Mouse (Mus musculus): ENCODE measurements around the gene Ccdc28a. TPM values are rescaled to one million over a fixed set of nuclear protein-coding genes. Genes with fewer than 3 reads are reported as not detected.

The Ccdc28a gene
- polyA plus RNA-seq, 1 experiment from 2014 or later: 10.9 TPM

DNA sequence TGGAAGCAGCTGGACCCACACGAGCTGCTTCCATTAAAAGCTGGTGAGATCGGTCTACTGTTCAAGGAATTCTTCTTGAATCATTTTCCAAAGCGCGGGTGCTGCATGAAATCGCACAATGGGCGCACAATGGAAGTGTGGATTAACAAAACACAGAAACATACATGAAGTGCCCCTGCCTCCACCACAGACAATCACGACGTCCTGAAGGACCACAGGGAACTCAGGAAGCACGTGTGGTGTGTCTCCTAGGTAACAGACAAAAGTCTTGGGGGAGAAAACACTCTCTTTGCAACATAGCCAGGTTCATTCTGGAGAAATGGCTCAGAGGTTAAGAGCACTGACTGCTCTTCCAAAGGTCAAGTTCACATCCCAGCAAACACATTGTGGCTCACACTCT, 34.1 kb downstream of the Ccdc28a start:
- no peak overlapping the region for H3K4me3 ChIP-seq (ENCODE audit: low read length)
- H3K27me3 ChIP-seq (ENCODE audit: control insufficient read depth, insufficient read depth, low read length): no peaks in the 10 kb centered on the region
- H3K27ac ChIP-seq (ENCODE audit: low read length): no peak overlapping the region
- WGBS: 76% methylated on average over 9 of the region's 9 CpGs
- 0 out of 2 replicates have a peak, but pooled peaks cover 2% of the 10 kb centered on the region for H3K4me1 ChIP-seq (ENCODE audit: control insufficient read depth, insufficient read depth, low read length)
- H3K9ac ChIP-seq (ENCODE audit: low read length): no peak overlapping the region
- H3K4me2 ChIP-seq (ENCODE audit: low read depth, low read length): no peak overlapping the region
- no peak for ATAC-seq (replicated peaks; ENCODE audit: extremely low read depth, insufficient read depth, low FRiP score)
- no peaks in the 10 kb centered on the region for H3K9me3 ChIP-seq (replicated peaks; ENCODE audit: control insufficient read depth, low read length)
- no peaks in the 10 kb centered on the region for H3K36me3 ChIP-seq (ENCODE audit: control insufficient read depth, insufficient read depth)

DNA sequence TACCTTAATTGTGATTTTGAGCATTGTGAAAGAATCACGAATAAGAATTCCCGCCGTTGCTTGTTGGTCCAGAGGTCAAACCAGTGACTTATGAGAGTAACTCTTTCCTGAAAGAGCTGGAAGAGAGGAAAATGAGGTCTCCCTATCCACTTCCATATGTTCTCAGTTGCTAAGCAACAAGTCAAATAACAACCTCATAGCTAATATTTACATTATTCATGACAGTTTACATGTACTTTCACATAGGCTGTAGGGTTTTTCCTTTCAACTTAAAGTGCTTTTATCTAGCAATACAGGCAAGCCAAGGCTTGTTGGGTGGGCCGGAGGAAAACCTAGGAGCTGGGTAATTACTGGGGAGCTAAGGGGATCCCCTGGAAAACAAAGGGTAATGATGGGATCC, 34.9 kb downstream of the Ccdc28a start:
- H3K9me3 ChIP-seq (replicated peaks; ENCODE audit: control insufficient read depth, low read length): no peaks in the 10 kb centered on the region
- no peak overlapping the region for H3K4me2 ChIP-seq (ENCODE audit: low read depth, low read length)
- H3K27me3 ChIP-seq (ENCODE audit: control insufficient read depth, insufficient read depth, low read length): no peaks in the 10 kb centered on the region
- 71% methylated on average over 4 of the region's 4 CpGs for WGBS
- H3K4me3 ChIP-seq (ENCODE audit: low read length): no peak overlapping the region
- H3K4me1 ChIP-seq (ENCODE audit: control insufficient read depth, insufficient read depth, low read length): 0 out of 2 replicates have a peak, but pooled peaks cover 2% of the 10 kb centered on the region
- no peak overlapping the region for H3K27ac ChIP-seq (ENCODE audit: low read length)
- H3K36me3 ChIP-seq (ENCODE audit: control insufficient read depth, insufficient read depth): no peaks in the 10 kb centered on the region
- ATAC-seq (replicated peaks; ENCODE audit: extremely low read depth, insufficient read depth, low FRiP score): no peak
- no peak overlapping the region for H3K9ac ChIP-seq (ENCODE audit: low read length)

DNA sequence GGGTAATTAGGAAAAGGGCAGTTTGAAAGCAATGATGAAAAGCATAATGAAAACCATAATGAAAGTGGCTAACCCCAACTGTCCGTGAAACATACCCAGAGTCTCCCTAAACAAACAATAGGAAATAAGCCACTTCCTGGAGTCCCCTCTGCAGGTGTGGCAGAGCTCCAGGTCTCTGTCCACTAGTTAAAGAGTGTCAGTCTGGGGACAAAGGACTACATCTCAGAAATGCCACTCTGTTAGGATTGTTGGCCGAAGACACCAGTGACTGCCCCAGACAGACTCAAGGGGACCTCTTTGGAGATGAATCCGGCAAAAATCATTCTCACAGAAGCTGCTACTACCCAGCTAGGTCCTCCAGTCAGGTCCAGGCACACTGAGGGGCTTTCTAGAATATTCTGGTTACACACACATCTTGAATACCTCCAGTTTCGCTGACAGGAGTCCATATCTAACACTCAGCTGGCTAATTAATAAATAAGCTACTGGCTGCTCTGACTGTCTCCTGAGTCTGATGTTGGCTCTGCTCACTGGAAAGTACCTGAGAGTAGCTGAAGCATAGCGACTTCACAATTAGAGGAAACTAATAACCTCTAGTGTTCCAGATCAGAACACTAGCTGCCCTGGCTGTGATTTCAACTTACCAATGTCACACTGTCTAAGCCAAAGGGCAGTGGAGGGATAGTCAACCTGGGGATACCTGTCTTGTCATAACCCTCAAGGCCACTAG, 36.3 kb downstream of the Ccdc28a start:
- H3K36me3 ChIP-seq (ENCODE audit: control insufficient read depth, insufficient read depth): no peaks in the 10 kb centered on the region
- no peaks in the 10 kb centered on the region for H3K27me3 ChIP-seq (ENCODE audit: control insufficient read depth, insufficient read depth, low read length)
- no peak for ATAC-seq (replicated peaks; ENCODE audit: extremely low read depth, insufficient read depth, low FRiP score)
- no peak overlapping the region for H3K4me2 ChIP-seq (ENCODE audit: low read depth, low read length)
- H3K27ac ChIP-seq (ENCODE audit: low read length): no peak overlapping the region
- H3K4me1 ChIP-seq (ENCODE audit: control insufficient read depth, insufficient read depth, low read length): 0 out of 2 replicates have a peak, but pooled peaks cover 2% of the 10 kb centered on the region
- WGBS: 73% methylated on average over 5 of the region's 5 CpGs
- H3K9me3 ChIP-seq (replicated peaks; ENCODE audit: control insufficient read depth, low read length): no peaks in the 10 kb centered on the region
- H3K4me3 ChIP-seq (ENCODE audit: low read length): no peak overlapping the region
- H3K9ac ChIP-seq (ENCODE audit: low read length): no peak overlapping the region

DNA sequence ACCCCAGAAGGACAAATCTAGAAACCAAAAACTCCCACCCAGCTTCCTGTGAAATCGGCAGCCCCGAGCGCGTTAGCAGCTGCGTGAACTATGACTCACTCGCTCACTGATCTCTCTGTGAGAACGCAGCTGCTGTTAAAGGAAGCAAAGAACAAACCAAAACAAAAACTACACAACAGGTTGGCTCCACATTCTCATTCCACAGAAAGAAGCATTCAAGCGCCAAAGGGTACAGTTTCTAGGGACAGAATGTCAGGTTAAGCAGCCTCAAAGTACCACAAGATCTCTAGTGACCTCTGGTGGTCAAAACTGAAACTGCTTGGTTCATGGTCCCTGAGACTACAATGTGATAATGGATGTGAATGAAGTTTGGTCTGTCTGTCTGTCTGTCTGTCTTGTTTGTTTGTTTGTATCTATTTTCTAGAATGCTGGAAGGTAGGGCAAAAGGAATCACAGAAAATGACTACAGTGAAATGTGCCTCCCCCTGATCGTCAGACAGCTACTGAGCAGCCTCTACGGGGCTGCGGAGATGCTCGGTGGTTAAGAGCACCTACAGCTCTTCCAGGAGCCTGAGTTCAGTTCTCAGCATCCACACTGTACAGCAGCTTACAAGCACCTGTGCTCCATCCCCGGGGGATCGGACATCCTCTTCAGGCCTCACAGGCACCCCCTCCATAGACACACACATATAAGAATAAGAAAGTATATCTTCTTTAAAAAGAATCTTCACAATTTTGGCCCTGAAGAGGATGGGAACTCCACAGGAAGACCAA, 37.4 kb downstream of the Ccdc28a start:
- Histone ChIP-seq H3K4me1 (ENCODE audit: control insufficient read depth, insufficient read depth, low read length) (0 out of 2 replicates have a peak, but pooled peaks cover 2% of the 10 kb centered on the region), H3K9me3 (replicated peaks; ENCODE audit: control insufficient read depth, low read length) (no peaks in the 10 kb centered on the region), H3K27ac (ENCODE audit: low read length) (no peak overlapping the region), H3K27me3 (ENCODE audit: control insufficient read depth, insufficient read depth, low read length) (no peaks in the 10 kb centered on the region), H3K4me2 (ENCODE audit: low read depth, low read length) (peak overlapping the region; percentile 62), H3K9ac (ENCODE audit: low read length) (peak overlapping the region; percentile 48), H3K4me3 (ENCODE audit: low read length) (peak overlapping the region; percentile 42), H3K36me3 (ENCODE audit: control insufficient read depth, insufficient read depth) (no peaks in the 10 kb centered on the region)
- no peak for ATAC-seq (replicated peaks; ENCODE audit: extremely low read depth, insufficient read depth, low FRiP score)
- 40% methylated on average over 14 of the region's 14 CpGs for WGBS

DNA sequence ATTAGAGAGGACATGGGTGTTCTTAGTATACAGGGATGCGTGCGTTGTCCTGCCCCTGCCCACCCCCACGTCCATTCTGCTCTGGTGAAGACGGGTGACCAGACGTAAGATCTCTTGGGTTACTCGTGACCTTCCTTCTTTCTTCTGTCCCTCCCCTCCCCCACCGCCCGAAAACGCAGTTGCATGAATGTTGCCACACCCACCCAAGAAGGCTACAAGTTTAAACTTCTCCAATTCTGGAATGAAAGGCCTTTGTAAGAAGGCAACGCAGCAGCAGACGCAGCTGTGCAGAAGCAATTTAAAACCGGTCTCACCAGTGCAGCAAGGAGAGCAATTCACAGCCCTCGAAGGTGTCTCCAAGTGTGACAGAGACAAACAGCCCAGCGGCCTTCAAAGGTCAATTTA, 40.1 kb downstream of the Ccdc28a start:
- no peak for ATAC-seq (replicated peaks; ENCODE audit: extremely low read depth, insufficient read depth, low FRiP score)
- no peak overlapping the region for H3K4me2 ChIP-seq (ENCODE audit: low read depth, low read length)
- H3K36me3 ChIP-seq (ENCODE audit: control insufficient read depth, insufficient read depth): no peaks in the 10 kb centered on the region
- peaks cover 9% of the 10 kb centered on the region for H3K4me1 ChIP-seq (ENCODE audit: control insufficient read depth, insufficient read depth, low read length)
- WGBS: 58% methylated on average over 14 of the region's 14 CpGs
- H3K27ac ChIP-seq (ENCODE audit: low read length): 0 out of 2 replicates have a peak overlapping the region, but pooled peaks have one; percentile 26
- H3K27me3 ChIP-seq (ENCODE audit: control insufficient read depth, insufficient read depth, low read length): no peaks in the 10 kb centered on the region
- H3K9me3 ChIP-seq (replicated peaks; ENCODE audit: control insufficient read depth, low read length): no peaks in the 10 kb centered on the region
- H3K4me3 ChIP-seq (ENCODE audit: low read length): no peak overlapping the region
- no peak overlapping the region for H3K9ac ChIP-seq (ENCODE audit: low read length)

DNA sequence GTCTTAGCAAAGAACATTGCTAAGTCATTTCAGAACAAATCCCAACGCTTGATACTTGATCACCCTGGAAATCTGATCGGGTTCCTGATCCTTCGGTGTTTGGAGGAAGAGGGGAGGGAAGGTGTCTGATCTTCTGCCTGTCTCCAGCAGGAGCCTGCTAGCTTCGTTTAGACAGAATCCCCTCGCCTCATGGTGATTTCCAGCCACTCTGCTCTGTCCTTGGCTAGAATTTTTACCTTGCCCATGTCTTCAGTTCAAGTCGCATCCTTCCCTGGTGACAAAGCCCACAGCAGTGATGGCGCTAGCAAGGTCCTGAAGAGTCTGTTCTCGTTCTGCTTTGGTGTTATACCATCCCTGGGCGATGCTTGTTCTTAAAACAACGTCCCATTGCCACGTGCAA, 40.6 kb downstream of the Ccdc28a start:
- Histone ChIP-seq H3K27ac (ENCODE audit: low read length) (no peak overlapping the region), H3K36me3 (ENCODE audit: control insufficient read depth, insufficient read depth) (no peaks in the 10 kb centered on the region), H3K4me1 (ENCODE audit: control insufficient read depth, insufficient read depth, low read length) (peaks cover 9% of the 10 kb centered on the region), H3K4me3 (ENCODE audit: low read length) (no peak overlapping the region), H3K9me3 (replicated peaks; ENCODE audit: control insufficient read depth, low read length) (no peaks in the 10 kb centered on the region), H3K4me2 (ENCODE audit: low read depth, low read length) (no peak overlapping the region), H3K9ac (ENCODE audit: low read length) (no peak overlapping the region), H3K27me3 (ENCODE audit: control insufficient read depth, insufficient read depth, low read length) (no peaks in the 10 kb centered on the region)
- ATAC-seq (replicated peaks; ENCODE audit: extremely low read depth, insufficient read depth, low FRiP score): no peak
- WGBS: 74% methylated on average over 11 of the region's 11 CpGs

DNA sequence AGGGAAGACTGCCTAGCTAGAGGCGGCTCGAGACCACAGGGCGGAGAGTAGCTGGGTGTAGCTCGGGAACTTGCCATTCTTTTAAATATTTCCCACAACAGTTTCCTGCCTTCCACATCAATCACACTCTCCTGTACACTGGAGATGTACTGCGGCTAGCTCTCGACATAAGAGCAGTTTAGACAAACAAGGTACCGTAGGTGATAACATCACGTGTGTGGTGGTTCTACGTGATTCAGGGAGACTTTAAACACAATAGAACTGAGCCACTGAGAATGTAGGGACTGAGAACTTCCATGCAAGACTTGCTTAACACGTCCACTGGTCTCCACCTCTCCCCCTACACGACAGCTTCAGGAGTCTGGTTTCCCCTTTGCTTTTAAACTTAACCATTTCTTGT, 41.6 kb downstream of the Ccdc28a start:
- Histone ChIP-seq H3K27ac (ENCODE audit: low read length) (no peak overlapping the region), H3K4me3 (ENCODE audit: low read length) (no peak overlapping the region), H3K27me3 (ENCODE audit: control insufficient read depth, insufficient read depth, low read length) (no peaks in the 10 kb centered on the region), H3K4me2 (ENCODE audit: low read depth, low read length) (no peak overlapping the region), H3K9ac (ENCODE audit: low read length) (no peak overlapping the region), H3K4me1 (ENCODE audit: control insufficient read depth, insufficient read depth, low read length) (peaks cover 9% of the 10 kb centered on the region), H3K9me3 (replicated peaks; ENCODE audit: control insufficient read depth, low read length) (no peaks in the 10 kb centered on the region), H3K36me3 (ENCODE audit: control insufficient read depth, insufficient read depth) (no peaks in the 10 kb centered on the region)
- ATAC-seq (replicated peaks; ENCODE audit: extremely low read depth, insufficient read depth, low FRiP score): no peak
- 65% methylated on average over 11 of the region's 11 CpGs for WGBS

DNA sequence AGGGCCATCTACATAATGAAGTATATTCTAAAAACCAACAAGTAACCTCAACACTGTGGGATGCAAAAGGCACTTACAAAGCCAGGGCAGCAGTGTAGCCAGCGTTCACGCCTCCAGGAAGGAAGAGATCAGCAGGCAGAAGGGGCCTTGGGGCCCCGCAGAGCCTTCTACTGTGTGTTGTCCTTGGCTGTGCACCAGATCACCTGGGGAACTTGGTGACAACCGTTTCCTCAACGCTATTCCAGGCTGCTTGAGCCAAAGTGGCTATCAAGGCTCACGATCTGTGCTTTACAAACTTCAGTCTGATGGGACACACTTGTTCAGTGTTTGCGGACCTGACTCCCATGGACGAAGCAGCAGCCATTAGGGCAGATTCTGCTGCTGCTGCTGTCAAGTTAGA, 43.1 kb downstream of the Ccdc28a start:
- Histone ChIP-seq H3K4me3 (ENCODE audit: low read length) (no peak overlapping the region), H3K9ac (ENCODE audit: low read length) (no peak overlapping the region), H3K27me3 (ENCODE audit: control insufficient read depth, insufficient read depth, low read length) (no peaks in the 10 kb centered on the region), H3K36me3 (ENCODE audit: control insufficient read depth, insufficient read depth) (no peaks in the 10 kb centered on the region), H3K4me1 (ENCODE audit: control insufficient read depth, insufficient read depth, low read length) (peaks cover 7% of the 10 kb centered on the region), H3K9me3 (replicated peaks; ENCODE audit: control insufficient read depth, low read length) (no peaks in the 10 kb centered on the region), H3K4me2 (ENCODE audit: low read depth, low read length) (no peak overlapping the region; the same call in 1 of the 2 replicates), H3K27ac (ENCODE audit: low read length) (no peak overlapping the region)
- ATAC-seq (replicated peaks; ENCODE audit: extremely low read depth, insufficient read depth, low FRiP score): peak; percentile 52; the same call in 1 of the 2 replicates
- WGBS: 20% methylated on average over 8 of the region's 8 CpGs

DNA sequence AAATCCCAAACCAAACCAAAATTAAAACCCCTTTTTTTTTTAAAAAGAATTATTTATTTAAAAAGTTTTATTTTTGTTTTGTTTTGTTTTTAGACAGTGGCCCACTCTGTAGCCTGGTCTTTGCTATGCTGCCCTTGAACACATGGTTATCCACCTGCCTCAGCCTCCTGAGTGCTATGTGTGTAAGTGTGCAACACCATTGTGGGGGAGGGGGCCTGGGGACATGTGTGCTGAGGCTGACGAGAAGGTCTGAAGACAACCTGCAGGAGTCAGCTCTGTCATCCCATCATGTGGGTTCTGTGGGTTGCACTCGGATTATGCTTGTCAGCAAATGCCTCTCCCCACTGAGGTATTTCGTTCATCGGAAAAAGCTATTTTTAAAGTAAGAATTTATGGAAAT, 45.3 kb downstream of the Ccdc28a start:
- Histone ChIP-seq H3K4me1 (ENCODE audit: control insufficient read depth, insufficient read depth, low read length) (peaks cover 7% of the 10 kb centered on the region), H3K9ac (ENCODE audit: low read length) (no peak overlapping the region), H3K27ac (ENCODE audit: low read length) (no peak overlapping the region), H3K4me2 (ENCODE audit: low read depth, low read length) (no peak overlapping the region), H3K4me3 (ENCODE audit: low read length) (no peak overlapping the region), H3K9me3 (replicated peaks; ENCODE audit: control insufficient read depth, low read length) (no peaks in the 10 kb centered on the region; the same call in 1 of the 2 replicates), H3K27me3 (ENCODE audit: control insufficient read depth, insufficient read depth, low read length) (no peaks in the 10 kb centered on the region), H3K36me3 (ENCODE audit: control insufficient read depth, insufficient read depth) (no peaks in the 10 kb centered on the region)
- no peak for ATAC-seq (replicated peaks; ENCODE audit: extremely low read depth, insufficient read depth, low FRiP score)
- 63% methylated on average over 4 of the region's 4 CpGs for WGBS

Measured in heart, embryonic 16.5 days (tissue).